Mouse (Mus musculus) layer of hippocampus, adult 2 months (tissue): ENCODE results near the gene 1700003E16Rik. TPM values are rescaled to one million over a fixed set of nuclear protein-coding genes. Genes with fewer than 3 reads are reported as not detected.

Source experiments
- DNase-seq, 2 experiments: peaks; one replicate each; pipeline ENCODE4 v3.0.0; 2022; ENCODE audit warnings: low spot score in 2 of 2
- H3K27ac ChIP-seq: fragments of 200-600 bp; 2 replicates; pipeline ENCODE4 v1.8.1; 2022
- H3K4me3 ChIP-seq: fragments of 200-600 bp; 2 replicates; pipeline ENCODE4 v1.8.1; 2022; ENCODE audit warnings: mild to moderate bottlenecking
- CTCF ChIP-seq: fragments of 200-600 bp; conservative IDR thresholded peaks from 2 replicates; pipeline ENCODE4 v1.8.1; 2022; ENCODE audit warnings: antibody characterized with exemption, mild to moderate bottlenecking, moderate library complexity
- total RNA-seq, 2 experiments: library from RNA; stranded (reverse); gene quantifications; 2 replicates each; pipeline ENCODE4 v1.2.3; 2021

Gene 1700003E16Rik
- total RNA-seq, 2 experiments from 2014 or later: 21.8 to 21.9 TPM

- Histone ChIP-seq H3K27ac (no peak overlapping the region), H3K4me3 (no peak overlapping the region)
- TF ChIP-seq CTCF: no peak
- DNase-seq: no peak
Observed at GRCm38 (mm10) chr6:83118825-83119733, 37.1 kb upstream of the 1700003E16Rik start.

- DNase-seq: no peak
- no peak overlapping the region for H3K27ac ChIP-seq
- no peak for TF ChIP-seq CTCF
- no peak overlapping the region for H3K4me3 ChIP-seq
Observed at GRCm38 (mm10) chr6:83119734-83120051, 36.5 kb upstream of the 1700003E16Rik start.

GRCm38 (mm10) chr6:83120930-83121862, 35.0 kb upstream of the 1700003E16Rik start, which contains the start of gene Wbp1:
Gene Wbp1 (minus strand): TSS chr6:83121559.
- DNase-seq: peak; percentile 90 to 98
- peak; percentile 34; the same call in 1 of the 2 replicates for TF ChIP-seq CTCF
- H3K4me3 ChIP-seq: peak within 1 kb of the TSS; percentile 72
- H3K27ac ChIP-seq: peak within 1 kb of the TSS; percentile 89

- H3K4me3 ChIP-seq: peak overlapping the region; percentile 72
- peak; percentile 15; the same call in 1 of the 2 replicates for TF ChIP-seq CTCF
- H3K27ac ChIP-seq: peak overlapping the region; percentile 86
- peak in 1 of 2 experiments; percentile 10 for DNase-seq
Observed at GRCm38 (mm10) chr6:83121863-83122710, 34.1 kb upstream of the 1700003E16Rik start.

GRCm38 (mm10) chr6:83122961-83123360, 33.2 kb upstream of the 1700003E16Rik start:
- Histone ChIP-seq H3K27ac (no peak overlapping the region), H3K4me3 (no peak overlapping the region)
- no peak for DNase-seq
- TF ChIP-seq CTCF: no peak

- H3K27ac ChIP-seq: peak overlapping the region; percentile 84
- peak; percentile 88 to 89 for DNase-seq
- H3K4me3 ChIP-seq: peak overlapping the region; percentile 96
- no peak for TF ChIP-seq CTCF
Observed at GRCm38 (mm10) chr6:83124851-83125312, 31.3 kb upstream of the 1700003E16Rik start.

- Histone ChIP-seq H3K27ac (peak within 1 kb of the TSS; percentile 84), H3K4me3 (peak within 1 kb of the TSS; percentile 96)
- TF ChIP-seq CTCF: no peak
- no peak for DNase-seq
Observed at GRCm38 (mm10) chr6:83125331-83125730, 30.9 kb upstream of the 1700003E16Rik start, which contains the start of gene Ino80b. Gene Ino80b (minus strand): TSS chr6:83125431.

GRCm38 (mm10) chr6:83127419-83127818, 28.8 kb upstream of the 1700003E16Rik start:
- peak; percentile 63 for TF ChIP-seq CTCF
- Histone ChIP-seq H3K27ac (no peak overlapping the region), H3K4me3 (no peak overlapping the region)
- DNase-seq: no peak

- no peak overlapping the region for H3K4me3 ChIP-seq
- no peak for DNase-seq
- H3K27ac ChIP-seq: no peak overlapping the region
- TF ChIP-seq CTCF: no peak
Observed at GRCm38 (mm10) chr6:83131469-83132034, 24.7 kb upstream of the 1700003E16Rik start.

- no peak for DNase-seq
- TF ChIP-seq CTCF: no peak
- Histone ChIP-seq H3K4me3 (no peak overlapping the region), H3K27ac (no peak overlapping the region)
Observed at GRCm38 (mm10) chr6:83132176-83132919, 23.9 kb upstream of the 1700003E16Rik start.

GRCm38 (mm10) chr6:83134226-83134625, 22.0 kb upstream of the 1700003E16Rik start:
- no peak for TF ChIP-seq CTCF
- no peak for DNase-seq
- Histone ChIP-seq H3K4me3 (no peak overlapping the region), H3K27ac (no peak overlapping the region)
